Mouse (Mus musculus): Measurements from ENCODE around the gene H2-DMb2.

- TF ChIP-seq CTCF (IDR thresholded peaks at IDR 0.05; ENCODE audit: control insufficient read depth, insufficient read depth, insufficient replicate concordance, low read depth, low read length) (no peak), POLR2A (IDR thresholded peaks at IDR 0.05; ENCODE audit: control insufficient read depth, low read depth, low read length) (no peak)
Measured at GRCm38 (mm10) chr17:34108460-34108859, 34.6 kb upstream of the H2-DMb2 start.
